Mouse (Mus musculus): ENCODE measurements around the gene E030030I06Rik.
"Not testable (repeated sequence)": the region's sequence is repeated elsewhere in the genome, so short reads cannot be mapped to it uniquely, and the experiment has no call there.

The E030030I06Rik gene

DNA sequence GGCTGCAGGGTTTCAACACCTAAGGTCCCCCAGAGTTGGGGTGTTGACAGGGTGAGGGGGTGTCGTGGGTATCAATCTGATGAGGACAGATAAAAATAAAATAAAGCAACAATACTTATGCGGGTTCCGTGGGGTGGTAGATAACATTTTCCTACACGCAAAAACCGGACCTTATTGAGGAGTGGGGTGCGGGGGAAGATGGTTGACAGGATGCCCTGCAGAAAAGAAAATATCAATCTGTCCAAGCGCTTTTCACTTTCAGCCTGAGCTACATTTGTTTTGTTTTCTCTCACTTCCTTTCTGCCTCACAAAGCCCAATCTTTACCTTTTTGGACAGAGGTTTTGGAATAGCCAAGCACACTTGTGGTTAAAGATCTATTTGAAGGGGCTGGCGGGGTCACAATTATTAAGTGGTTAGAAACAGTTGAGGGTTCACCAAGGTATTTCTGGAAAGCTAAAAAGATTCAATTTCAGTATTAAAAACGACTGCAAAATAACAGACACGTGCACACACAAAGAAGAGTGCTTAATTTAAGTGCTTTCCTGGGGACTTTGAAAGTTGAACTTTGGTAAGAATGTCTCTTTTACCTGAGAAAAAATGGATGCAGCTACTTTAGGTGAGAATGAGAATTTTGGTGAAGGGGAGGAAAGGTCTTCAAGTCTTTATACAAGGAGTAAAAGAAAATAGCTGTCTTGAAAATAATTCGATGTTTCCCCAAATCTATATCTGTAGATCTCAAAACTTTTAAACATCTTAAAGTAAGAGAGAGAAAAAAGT lies 3.0 kb upstream of the E030030I06Rik start:
- DNase-seq (ENCODE audit: low read depth, low spot score): peak; percentile 63

DNA sequence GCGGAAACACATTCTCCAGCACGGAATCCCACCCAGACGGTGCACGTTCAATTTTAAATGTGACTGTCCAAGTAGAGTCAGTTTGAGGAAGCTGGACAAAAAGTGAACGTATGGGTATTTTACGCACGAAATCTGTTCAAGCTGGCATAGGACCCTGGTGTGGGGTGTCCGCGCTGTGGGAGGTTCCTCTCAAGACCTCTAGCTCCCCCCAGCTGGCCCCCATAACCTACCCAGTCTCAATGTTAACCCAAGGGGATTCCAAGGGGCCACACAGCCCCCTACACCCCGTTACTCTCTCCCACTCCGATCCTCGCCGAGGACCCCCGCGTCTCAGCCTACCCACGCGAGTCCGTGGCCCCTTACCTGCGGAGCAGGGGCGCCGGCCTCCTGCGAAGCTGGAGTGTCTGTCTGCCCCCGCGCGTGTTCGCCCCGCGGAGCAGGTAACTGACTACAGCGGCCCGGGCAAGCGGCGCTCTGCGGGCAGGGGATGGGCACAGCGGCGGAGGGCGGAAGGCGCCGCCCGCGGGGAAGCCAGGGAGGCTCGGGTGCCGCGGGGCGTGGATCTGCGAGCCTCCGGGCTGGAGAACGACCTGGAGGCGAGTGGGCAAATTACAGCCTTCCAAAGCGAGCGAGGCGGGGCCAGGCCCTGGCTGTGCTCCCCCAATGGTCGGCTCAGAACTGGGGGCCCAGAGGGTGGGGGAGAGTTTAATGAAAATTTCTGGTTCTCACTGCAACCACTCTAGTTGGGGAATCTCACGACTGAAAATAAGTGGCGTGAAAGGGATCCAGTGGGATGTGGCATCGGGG lies 2.2 kb upstream of the E030030I06Rik start:
- not testable (repeated sequence) for DNase-seq (ENCODE audit: low read depth, low spot score)

- DNase-seq (ENCODE audit: low read depth, low spot score): peak; percentile 45
Measured at GRCm38 (mm10) chr10:22150593-22150992, 1.5 kb upstream of the E030030I06Rik start.

DNA sequence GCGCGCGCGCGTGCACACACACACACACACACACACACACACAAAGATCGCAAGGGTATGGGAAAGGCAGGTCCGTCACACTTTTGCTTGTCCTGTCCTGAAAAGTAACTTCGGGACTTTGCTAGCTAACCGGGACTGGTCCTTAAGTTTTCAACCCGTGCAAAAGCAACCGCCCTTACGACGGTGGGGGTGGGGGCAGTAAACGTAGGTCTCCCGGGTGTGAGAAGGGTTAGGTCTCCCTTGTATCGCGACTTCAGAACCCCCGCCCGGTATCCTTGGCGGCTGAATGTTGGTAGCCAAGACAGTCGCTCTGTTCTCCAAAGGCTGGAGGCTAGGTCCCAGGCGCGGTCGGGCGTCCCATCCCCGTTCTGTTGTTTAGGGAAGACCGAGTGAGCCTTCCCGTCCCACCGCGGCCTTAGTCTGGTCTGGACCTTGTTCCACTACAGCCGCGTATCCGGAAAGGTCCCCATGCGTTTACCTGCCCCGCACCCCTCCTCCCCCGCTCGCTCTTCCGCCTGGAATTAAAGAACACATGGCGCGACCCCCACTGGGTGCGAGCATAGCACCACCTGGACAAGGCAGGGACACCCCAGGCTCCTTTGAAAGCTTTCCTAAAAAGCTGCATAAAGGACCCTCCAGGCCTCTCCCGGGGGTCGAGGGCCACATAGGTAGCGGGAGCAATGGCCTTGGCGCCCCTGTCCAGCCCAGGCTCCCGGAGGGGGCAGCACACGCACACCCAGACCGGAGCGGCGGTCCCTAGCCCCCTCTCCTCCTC lies 808 bp upstream of the E030030I06Rik start:
- peak; percentile 82 for DNase-seq (ENCODE audit: low read depth, low spot score)

GRCm38 (mm10) chr10:22148441-22149072 lies 513 bp downstream of the E030030I06Rik start:
- peak; percentile 91 for DNase-seq (ENCODE audit: low read depth, low spot score)

DNA sequence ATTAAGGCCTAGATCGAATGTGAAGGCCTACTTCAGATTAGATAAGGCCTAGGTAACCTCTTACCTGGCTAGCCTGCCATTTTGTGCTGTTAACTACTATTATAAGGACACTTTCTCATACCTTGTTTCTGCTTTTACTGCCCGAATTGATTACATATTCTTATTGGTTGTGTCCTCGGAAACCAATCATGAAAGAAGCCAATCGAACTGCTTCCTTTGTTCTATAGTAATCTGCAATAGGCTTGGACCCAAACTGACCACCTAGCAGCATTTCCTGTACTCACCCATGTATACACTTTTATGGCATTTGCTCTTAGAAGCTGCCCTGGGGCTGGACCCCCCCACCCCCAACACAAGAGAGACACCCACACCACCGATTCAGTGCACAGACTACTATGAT lies 6.1 kb downstream of the E030030I06Rik start:
- DNase-seq (ENCODE audit: low read depth, low spot score): peak; percentile 70

- peak; percentile 95 for DNase-seq (ENCODE audit: low read depth, low spot score)
Measured at GRCm38 (mm10) chr10:22142194-22142593, 6.9 kb downstream of the E030030I06Rik start.

DNA sequence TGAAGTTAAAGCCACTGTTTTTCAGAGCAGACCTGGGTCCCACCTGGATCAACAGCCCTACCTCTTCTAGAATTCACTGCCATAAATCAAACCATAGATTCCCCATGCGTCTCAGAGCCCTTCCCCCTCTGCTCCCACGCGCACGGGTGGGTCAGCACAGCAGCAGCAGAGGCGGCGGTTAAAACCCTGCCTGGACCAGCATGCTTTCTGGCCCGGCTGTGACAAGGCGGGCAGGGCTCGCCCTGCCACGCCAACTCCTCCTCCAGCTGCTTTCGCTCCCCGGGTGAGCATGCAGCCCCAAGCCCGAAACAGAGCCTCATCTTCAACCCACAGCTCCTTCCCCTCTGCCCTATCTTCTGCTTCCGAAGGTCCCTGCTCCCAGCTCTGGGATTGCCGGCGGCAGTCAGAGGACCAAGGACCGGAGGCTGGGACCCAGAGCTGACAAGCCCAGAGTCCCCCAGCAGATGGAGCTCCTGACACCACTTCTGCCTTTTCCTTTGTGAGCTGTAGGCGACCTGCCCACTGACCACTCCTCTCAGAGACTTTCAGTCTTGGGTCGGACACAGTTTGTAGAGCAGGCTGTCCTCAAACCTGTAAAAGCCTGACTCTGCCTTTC lies 8.3 kb downstream of the E030030I06Rik start:
- DNase-seq (ENCODE audit: low read depth, low spot score): peak; percentile 47

GRCm38 (mm10) chr10:22074531-22074930 lies 74.5 kb downstream of the E030030I06Rik start:
- no peak for DNase-seq (ENCODE audit: low read depth, low spot score)

- no peak for DNase-seq (ENCODE audit: low read depth, low spot score)
Measured at GRCm38 (mm10) chr10:22072739-22073138, 76.3 kb downstream of the E030030I06Rik start.

GRCm38 (mm10) chr10:22070576-22070975 lies 78.5 kb downstream of the E030030I06Rik start:
- DNase-seq (ENCODE audit: low read depth, low spot score): no peak

DNA sequence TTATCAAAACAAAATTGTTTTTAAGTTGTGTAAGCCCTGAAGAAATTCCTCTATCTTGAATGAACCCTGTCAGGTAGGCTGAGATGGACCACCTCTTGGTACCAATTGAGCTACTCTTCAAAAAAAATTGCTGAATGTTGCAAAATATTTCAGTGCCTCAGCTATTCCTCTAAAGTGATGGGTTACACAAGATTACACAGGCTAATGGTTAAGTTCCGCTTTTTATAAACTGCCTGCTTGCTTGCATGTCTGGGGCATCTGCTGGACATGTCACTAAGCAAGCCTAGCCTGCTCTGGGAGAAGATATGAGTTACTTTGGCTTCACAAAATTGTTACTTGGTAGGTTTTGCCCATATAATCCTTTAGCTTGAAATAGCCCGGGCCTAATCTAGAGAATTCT lies 78.9 kb downstream of the E030030I06Rik start:
- DNase-seq (ENCODE audit: low read depth, low spot score): no peak

DNA sequence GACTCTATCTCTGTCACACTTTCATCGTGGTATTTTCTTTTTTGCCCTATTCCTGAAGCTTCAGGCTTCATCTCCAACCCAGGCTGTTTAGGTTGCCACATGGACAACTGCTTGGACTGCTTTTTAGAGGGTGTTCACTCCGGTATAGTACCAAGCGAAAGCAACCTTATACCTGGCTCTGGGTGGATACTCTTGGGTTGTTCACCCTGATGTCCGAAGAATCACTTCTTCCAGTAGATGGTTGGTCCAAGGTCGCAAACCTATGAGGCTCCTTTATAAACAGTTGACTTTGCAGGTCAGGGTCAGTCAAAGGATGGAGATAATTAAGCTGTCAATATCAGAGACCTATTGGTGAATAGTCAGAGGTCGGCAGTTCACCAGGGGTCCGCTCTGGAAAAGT lies 81.1 kb downstream of the E030030I06Rik start, which contains the start of gene 4930444G20Rik:
Gene 4930444G20Rik, minus strand, starts transcription at position 101 of the 400 bp plus-strand sequence.
- not testable (repeated sequence) for DNase-seq (ENCODE audit: low read depth, low spot score)

All from A20 (cell line).